Mouse (Mus musculus): Measurements from ENCODE around the gene E2f7. TPM values are rescaled to one million over a fixed set of nuclear protein-coding genes. Genes with fewer than 3 reads are reported as not detected.

E2f7 gene
- total RNA-seq, 2 experiments from 2014 or later, result 1.7 to 1.8 TPM

DNA sequence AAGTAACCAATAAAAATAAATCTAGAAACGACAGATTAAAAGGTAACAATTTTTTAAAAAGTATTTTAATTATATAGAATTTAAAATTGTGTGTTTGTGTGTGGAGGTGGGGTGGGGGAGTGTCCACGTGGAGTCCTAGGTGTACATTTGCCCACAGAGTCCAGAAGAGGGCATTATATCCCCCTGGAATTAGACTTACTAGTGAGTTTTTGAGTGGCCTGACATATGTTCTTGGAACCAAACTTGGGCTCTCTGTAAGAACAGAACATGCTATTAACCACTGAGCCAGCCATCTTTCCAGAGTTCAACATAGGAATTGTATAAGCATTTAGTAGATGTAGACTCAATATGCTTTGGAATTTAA is 66.6 kb downstream of the E2f7 start:
- no peak for DNase-seq (ENCODE audit: extremely low spot score in 1 of 2, low spot score in 2 of 2)
- intact Hi-C loops (cut with DNase I), result no loop called here

DNA sequence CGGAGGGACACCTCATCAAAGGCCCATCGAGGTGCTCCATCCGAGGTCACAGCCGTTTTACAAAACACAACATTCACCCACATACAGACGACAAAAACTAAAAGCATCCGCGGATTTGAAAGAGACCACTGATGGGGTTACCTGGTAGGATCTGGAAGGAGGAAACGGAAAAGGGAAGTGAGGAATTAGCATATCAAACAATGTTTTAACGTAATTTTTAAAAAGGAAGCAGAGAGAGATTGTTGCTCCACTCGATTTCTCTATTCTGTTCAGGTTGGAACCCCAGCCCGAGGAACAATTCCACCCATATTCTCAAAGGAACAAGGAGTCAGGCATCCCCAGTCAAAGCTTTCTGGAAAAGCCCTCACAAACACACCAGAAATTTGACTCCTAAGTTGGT is 75.9 kb downstream of the E2f7 start:
- intact Hi-C loops (cut with DNase I), result no loop called here
- DNase-seq (ENCODE audit: extremely low spot score in 1 of 2, low spot score in 2 of 2), result no peak

GRCm38 (mm10) chr10:110821692-110822091 is 76.5 kb downstream of the E2f7 start:
- no peak for DNase-seq (ENCODE audit: extremely low spot score in 1 of 2, low spot score in 2 of 2)
- intact Hi-C loops (cut with DNase I), result no loop called here

DNA sequence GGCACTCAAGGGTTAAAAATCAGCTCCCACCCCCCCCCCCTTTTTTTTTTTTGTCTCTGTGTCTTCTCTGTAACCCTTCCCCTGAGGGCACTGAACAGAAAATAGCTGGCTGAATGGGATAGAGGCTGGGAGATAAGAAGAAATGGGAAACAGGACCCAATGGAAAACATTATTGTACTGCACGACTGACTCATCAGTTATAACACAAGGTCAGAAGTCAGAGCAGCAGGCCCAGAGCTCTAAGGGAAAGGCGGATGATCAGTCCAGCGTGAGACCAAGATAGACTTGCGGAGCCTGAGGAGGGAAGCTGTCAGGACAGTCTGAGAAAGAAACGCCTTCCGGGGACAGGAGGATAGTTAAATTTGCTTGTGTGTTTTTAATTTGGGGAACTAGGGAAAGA is 87.1 kb downstream of the E2f7 start:
- DNase-seq (ENCODE audit: extremely low spot score in 1 of 2, low spot score in 2 of 2), result no peak
- intact Hi-C loops (cut with DNase I), result no loop called here

DNA sequence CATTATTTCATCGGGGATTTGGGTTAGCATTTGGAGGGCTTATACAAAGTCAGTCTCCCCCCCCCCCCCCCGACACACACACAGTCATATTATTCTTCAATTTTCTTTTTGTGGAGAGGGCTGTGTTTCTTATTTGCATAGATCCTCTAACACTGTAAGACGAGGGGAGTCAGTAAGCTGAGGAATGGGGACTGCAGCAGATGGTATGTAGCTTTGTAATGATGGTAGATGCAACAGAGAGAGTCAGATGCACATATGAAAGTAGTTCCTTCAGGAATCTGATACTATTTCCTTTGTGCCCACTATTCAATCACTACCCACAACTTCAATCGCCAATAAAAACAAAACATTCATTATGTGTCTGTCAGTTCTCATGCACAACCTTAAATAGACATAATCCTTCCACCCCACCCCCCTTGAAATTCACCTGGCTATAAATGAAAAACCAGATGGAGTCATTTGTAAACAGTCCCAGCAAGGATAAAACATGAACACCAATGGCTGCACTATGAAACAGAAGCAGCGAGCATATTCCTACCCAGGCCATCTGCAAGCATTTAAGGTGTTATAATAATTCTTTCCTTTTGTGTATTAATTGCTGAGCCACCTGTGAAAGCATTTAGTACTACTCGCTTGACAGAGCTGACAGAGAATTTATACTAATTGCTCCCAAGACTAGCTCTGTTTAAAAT is 90.0 kb downstream of the E2f7 start:
- no peak for DNase-seq (ENCODE audit: extremely low spot score in 1 of 2, low spot score in 2 of 2)
- intact Hi-C loops (cut with DNase I), result no loop called here

Other genes starting within 250 kb of the E2f7 start
- gene Csrp2, start 174.3 kb downstream of the E2f7 start, total RNA-seq (2021), result 10 to 100 TPM; 49.6 to 51.0 TPM

Measured in left cerebral cortex, postnatal 10 days (tissue).